Mouse (Mus musculus): Measurements from ENCODE around the gene Olfr606.
"Not testable (repeated sequence)": the region's sequence is repeated elsewhere in the genome, so short reads cannot be mapped to it uniquely, and the experiment has no call there.

The Olfr606 gene

DNA sequence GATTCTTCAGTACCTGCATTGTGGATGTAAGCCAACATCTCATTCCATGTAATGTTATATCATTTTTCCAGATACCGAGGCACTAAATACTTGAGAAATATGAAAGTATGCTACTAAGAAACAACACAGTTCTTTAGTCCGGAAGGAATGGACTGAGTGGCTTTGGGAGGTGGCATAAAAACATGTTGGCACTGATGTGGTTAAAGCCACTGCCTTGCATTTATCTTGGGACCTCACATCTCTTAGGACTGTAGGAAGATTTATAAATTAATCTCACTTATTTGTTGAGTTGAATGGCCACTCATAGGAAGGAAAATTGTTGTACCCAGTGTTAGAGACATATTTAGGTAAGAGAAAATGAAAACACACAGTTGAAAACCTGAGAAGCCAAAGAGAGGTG lies at the start of gene Olfr606:
Gene Olfr606 (plus strand): TSS at position 301 of the 400 bp plus-strand sequence.
- no peak for DNase-seq (ENCODE audit: low spot score in 2 of 2)

DNA sequence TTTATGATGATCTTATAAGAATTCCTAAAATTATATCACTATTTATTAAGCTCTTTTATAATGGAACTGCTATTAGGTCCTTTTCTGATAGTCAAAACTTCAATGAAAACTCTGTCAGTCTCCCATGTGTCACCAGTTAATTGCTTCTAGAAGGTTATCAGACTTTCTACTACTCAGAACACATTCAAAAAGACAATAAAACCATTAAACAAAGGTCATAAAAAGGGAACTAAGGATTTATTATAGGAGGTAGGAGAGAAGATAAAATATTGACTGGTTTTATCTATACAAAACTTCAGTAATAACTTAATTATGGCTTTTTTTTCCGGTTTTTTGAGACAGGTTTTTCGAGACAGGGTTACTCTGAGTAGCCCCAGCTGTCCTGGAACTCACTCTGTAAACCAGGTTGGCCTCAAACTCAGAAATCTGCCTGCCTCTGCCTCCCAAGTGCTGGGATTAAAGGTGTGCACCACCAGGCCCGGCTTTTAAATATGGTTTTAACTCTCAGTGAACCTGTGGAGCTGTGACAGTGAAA lies 42.3 kb upstream of the Olfr606 start:
- not testable (repeated sequence) for DNase-seq (ENCODE audit: low spot score in 2 of 2)

DNA sequence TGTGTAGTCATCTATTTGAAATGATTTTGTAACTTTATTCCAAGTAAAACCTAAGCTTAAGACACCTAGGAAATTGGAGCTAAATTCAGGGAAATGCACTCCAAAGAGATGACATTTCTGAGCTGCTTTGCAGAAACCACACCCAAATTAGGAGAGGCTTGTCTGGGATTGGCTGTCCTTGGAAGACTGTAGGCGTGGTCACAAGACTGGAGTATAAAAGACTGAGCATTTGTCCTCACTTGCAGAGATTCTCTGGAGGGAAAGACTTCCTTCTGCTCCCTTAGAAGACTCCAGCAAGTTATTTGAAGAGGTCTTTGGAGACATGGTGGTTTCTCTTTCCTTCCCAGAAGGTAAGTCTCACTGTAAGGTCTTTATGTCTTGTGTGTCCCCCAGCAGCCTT lies 34.1 kb upstream of the Olfr606 start, which contains the start of gene Usp17lc:
Gene Usp17lc (plus strand): TSS at position 301 of the 400 bp plus-strand sequence.
- not testable (repeated sequence) for DNase-seq (ENCODE audit: low spot score in 2 of 2)

DNA sequence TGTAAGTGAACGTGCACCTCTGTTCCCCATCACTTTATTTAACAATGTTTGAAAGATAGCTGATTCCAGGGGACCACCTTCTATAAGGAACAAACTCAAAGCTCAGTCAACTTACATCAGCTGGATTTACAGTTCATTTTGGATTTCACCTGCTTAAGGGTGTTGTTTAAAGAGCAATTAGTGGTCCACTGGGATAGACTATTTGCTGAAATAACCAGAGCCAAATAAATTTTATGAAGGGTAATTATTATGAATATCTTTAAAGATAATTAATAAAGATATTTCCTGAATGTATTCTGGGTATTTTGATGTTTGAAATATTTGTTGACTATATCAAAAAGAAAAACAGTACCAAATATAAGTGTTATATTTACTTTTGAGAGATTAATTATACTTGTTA lies 3.5 kb upstream of the Olfr606 start, which contains the start of gene Olfr605:
Gene Olfr605 (minus strand): TSS at position 101 of the 400 bp plus-strand sequence.
- DNase-seq (ENCODE audit: low spot score in 2 of 2), result no peak

DNA sequence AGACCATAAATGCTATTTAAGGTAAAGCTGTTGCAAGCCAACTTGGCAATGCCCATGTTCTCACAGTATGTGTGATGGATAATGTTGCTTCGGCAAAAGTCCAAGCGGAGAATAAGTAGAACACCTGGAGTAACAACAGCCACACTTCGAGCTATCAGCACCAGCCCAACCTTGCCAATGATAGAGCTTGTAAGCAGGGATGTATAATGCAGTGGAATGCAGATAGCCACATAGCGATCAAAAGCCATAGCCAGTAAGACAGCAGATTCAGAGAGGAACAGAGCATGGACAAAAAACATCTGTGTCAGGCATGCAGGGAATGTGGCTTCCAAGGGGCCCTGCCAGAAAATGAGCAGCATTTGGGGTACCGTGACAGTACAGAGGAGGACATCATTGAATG lies 11.7 kb downstream of the Olfr606 start:
- DNase-seq (ENCODE audit: low spot score in 2 of 2), result no peak

DNA sequence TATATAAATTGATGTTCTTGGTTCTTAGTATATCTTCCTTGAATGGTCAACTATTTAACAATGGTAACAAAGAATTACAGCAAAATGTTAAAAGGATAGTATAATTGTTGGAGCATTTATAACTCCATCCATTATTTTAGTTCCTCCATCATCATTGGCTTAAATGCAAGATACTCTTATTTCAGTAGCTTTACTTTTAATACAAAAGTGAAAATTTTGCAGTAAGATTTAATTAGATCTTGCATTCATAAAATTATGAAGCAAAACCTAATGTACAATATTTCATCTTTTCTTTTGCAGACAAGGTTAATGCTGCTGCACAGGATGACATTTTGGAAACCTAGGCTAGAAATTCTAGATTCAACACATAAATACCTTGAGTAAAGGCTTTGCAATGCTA lies 20.7 kb downstream of the Olfr606 start, which contains the start of gene Olfr608:
Gene Olfr608 (plus strand): TSS at position 301 of the 400 bp plus-strand sequence.
- DNase-seq (ENCODE audit: low spot score in 2 of 2), result no peak

DNA sequence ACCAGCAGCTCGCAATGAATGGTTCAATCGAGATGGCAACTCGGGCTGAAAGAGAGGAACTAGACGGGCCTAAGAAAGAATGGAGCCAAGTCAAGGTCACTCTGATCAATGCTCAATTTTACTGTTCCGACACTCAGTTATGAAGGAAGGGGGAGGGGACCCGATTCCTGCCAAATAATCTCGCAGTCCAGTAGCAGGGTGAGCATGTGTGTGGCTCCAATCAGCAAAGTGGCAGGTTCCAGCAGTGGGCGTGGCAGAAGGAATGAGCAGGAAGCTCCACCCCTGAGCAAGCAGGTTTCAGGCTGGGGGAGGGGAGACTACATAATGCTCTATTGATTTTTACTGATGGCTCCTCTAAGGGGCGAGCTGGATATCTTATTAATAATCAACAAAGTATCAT lies 28.3 kb downstream of the Olfr606 start:
- not testable (repeated sequence) for DNase-seq (ENCODE audit: low spot score in 2 of 2)

DNA sequence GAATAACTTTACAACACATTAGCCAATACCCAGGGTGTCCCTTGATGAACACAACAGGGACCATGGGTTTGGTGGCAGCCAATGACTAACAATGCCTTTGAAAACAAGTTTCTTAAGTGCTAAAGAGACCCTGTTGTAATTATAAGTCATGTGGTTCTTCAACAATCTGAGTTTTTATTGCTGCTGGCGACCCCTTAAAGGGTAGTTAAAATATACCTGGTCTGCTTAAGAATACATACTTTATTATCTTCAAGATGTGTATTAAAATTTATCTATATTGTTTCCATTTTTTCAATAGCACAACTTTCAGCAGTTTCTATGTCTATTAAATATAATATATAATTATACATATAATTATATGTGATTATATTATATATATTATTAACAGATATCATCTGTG lies 49.1 kb downstream of the Olfr606 start, which contains the start of gene Olfr609:
Gene Olfr609 (minus strand): TSS at position 101 of the 400 bp plus-strand sequence.
- DNase-seq (ENCODE audit: low spot score in 2 of 2), result no peak

All from urinary bladder, postnatal 4 days (tissue).